Mouse (Mus musculus) kidney, embryonic 14.5 days (tissue): ENCODE results near the gene Eps15l1. TPM values are rescaled to one million over a fixed set of nuclear protein-coding genes. Genes with fewer than 3 reads are reported as not detected.

Experiments
- ATAC-seq: fragments of 200-750 bp; cut with Nextera tagmentation; 2 replicates; pipeline ENCODE4 v1.8.0; 2017; ENCODE audit warnings: moderate number of reproducible peaks, mild to moderate bottlenecking, moderate TSS enrichment, moderate library complexity; ENCODE audit not compliant: low FRiP score, low TSS enrichment
- H3K27ac ChIP-seq: fragments of 300-500 bp; sonication (generic); 2 replicates; pipeline ENCODE4 v1.5.1; 2014; ENCODE audit warnings: low read depth, mild to moderate bottlenecking, low read length, moderate library complexity, mixed read lengths
- H3K27me3 ChIP-seq: fragments of 300-500 bp; sonication (generic); 2 replicates; pipeline ENCODE4 v1.6.1; 2014; ENCODE audit warnings: mild to moderate bottlenecking, low read length; ENCODE audit not compliant: control insufficient read depth, insufficient read depth
- H3K36me3 ChIP-seq: fragments of 300-500 bp; sonication (generic); 2 replicates; pipeline ENCODE4 v1.6.1; 2014; ENCODE audit warnings: low read length, mixed read lengths; ENCODE audit not compliant: control insufficient read depth, insufficient read depth
- H3K4me1 ChIP-seq: fragments of 300-500 bp; sonication (generic); 2 replicates; pipeline ENCODE4 v1.6.1; 2014; ENCODE audit warnings: low read length, mixed read lengths; ENCODE audit not compliant: control insufficient read depth, insufficient read depth
- H3K4me2 ChIP-seq: fragments of 300-500 bp; sonication (generic); replicated peaks from 2 replicates; pipeline ENCODE4 v1.6.1; 2014; ENCODE audit warnings: low read depth, mild to moderate bottlenecking, low read length
- H3K4me3 ChIP-seq: fragments of 300-500 bp; sonication (generic); 2 replicates; pipeline ENCODE4 v1.5.1; 2014; ENCODE audit warnings: mild to moderate bottlenecking, low read length
- H3K9ac ChIP-seq: fragments of 300-500 bp; sonication (generic); 2 replicates; pipeline ENCODE4 v1.6.1; 2014; ENCODE audit warnings: low read depth, mild to moderate bottlenecking, low read length, moderate library complexity
- H3K9me3 ChIP-seq: fragments of 300-500 bp; sonication (generic); 2 replicates; pipeline ENCODE4 v1.6.1; 2016; ENCODE audit warnings: low read length; ENCODE audit not compliant: control insufficient read depth
- WGBS: fragments of 180-500 bp; shearing (Covaris S2); extraction: QIAGEN DNeasy Blood & Tissue Kit; methylation state at CpG from one replicate; pipeline ENCODE4 v1.1.7; 2014; 5-methylcytosine and 5-hydroxymethylcytosine counted together
- polyA plus RNA-seq: library from polyadenylated mRNA; unstranded; fragments of >200 nt; fragmentation: Nextera tagmentation; extraction: Ambion mirVana; gene quantifications from 2 replicates; pipeline ENCODE4 v1.2.1, GENCODE M21; 2014

The Eps15l1 gene
- polyA plus RNA-seq, 1 experiment from 2014 or later = 72.3 TPM

DNA sequence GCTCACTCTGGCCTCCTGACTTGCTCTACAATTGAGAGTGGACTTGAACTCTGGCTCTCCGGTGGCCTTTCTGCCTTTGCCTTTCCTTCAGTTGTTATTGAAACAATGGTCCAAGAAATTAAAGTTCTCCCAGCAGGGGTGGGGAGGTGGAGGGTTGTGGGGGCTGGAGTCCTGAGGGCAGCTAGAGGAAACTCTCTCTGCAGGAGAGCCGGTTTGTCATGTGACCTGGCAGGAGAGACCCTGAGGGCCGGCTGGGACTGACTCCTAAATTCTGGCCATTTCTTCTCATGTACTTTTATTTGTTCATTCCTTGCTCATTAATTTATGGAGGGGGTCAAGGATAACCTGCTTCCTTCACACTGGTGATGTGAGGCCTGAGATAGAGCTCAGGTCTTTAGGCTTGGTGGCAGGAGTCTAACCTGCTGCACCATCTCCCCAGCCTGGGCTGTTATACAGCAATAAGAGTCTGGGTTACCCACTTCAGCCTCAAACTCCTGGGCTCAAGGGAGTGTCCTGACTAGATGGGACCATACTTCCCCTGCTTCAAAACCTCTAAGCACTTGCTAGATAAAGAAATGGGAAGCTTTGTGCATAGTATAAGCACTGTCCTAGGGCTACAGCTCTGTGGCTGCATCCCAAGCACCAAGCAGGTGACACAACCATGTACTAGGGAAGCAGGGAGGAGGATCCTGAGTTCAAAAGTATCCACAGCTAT lies 87.7 kb downstream of the Eps15l1 start:
- Histone ChIP-seq H3K36me3 (peaks cover 14% of the 10 kb centered on the region; the same call in 1 of the 2 replicates), H3K4me3 (no peak overlapping the region), H3K27ac (no peak overlapping the region), H3K9ac (no peak overlapping the region), H3K4me2 (no peak overlapping the region), H3K27me3 (no peaks in the 10 kb centered on the region), H3K4me1 (0 out of 2 replicates have a peak, but pooled peaks cover 2% of the 10 kb centered on the region), H3K9me3 (no peaks in the 10 kb centered on the region)
- no peak for ATAC-seq
- WGBS = 49% methylated on average over 3 of the region's 3 CpGs

DNA sequence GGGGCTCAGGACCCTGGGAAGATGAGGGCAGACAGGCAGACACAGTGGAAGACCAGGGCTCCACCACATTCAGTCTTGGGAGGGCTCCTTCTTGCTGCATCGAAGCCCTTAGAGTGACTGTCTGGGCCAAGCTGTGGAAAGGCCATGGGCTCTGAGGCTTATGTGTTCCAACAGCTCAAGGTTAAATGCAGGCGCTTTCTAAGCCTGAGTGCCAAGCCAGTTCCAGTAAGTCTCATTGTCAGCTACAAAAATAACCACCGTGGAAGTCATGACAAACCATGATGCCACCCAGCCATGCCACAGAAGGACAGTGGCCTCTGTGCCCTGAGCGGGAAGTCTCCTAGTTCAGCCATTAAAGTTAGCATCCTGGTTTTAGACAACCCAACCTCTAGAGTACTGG lies 89.6 kb downstream of the Eps15l1 start:
- ATAC-seq = no peak
- Histone ChIP-seq H3K4me1 (0 out of 2 replicates have a peak, but pooled peaks cover 2% of the 10 kb centered on the region), H3K4me3 (no peak overlapping the region), H3K9ac (no peak overlapping the region), H3K36me3 (no peaks in the 10 kb centered on the region), H3K9me3 (no peaks in the 10 kb centered on the region), H3K27ac (no peak overlapping the region), H3K27me3 (no peaks in the 10 kb centered on the region), H3K4me2 (no peak overlapping the region)
- 91% methylated on average over 4 of the region's 4 CpGs for WGBS

- H3K9ac ChIP-seq = no peak overlapping the region
- WGBS = 78% methylated on average over 6 of the region's 6 CpGs
- no peaks in the 10 kb centered on the region for H3K36me3 ChIP-seq
- H3K27me3 ChIP-seq = no peaks in the 10 kb centered on the region
- H3K4me3 ChIP-seq = no peak overlapping the region
- ATAC-seq = no peak
- H3K4me2 ChIP-seq = no peak overlapping the region
- H3K9me3 ChIP-seq = no peaks in the 10 kb centered on the region
- H3K4me1 ChIP-seq = 0 out of 2 replicates have a peak, but pooled peaks cover 2% of the 10 kb centered on the region
- H3K27ac ChIP-seq = no peak overlapping the region
Observed at GRCm38 (mm10) chr8:72330806-72331516, 90.3 kb downstream of the Eps15l1 start.

DNA sequence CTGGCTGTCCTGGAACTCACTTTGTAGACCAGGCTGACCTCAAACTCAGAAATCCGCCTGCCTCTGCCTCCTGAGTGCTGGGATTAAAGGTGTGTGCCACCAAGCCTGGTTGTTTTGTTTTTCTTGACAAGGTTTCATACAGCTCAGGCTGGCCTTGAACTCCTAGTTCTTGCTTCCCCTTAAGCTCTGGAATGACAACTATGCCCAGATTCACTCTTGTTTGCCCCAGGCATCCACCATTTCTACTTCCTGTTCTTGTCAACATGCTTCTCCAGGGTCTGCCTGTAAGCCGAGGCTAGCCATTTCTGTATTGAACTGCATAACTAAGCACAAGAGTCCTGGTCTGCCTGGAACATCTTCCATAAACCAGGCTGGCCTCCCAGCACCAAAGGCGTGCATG lies 92.1 kb downstream of the Eps15l1 start:
- no peaks in the 10 kb centered on the region for H3K27me3 ChIP-seq
- H3K27ac ChIP-seq = no peak overlapping the region
- 0 out of 2 replicates have a peak, but pooled peaks cover 2% of the 10 kb centered on the region for H3K4me1 ChIP-seq
- no peaks in the 10 kb centered on the region for H3K9me3 ChIP-seq
- no peak overlapping the region for H3K9ac ChIP-seq
- H3K36me3 ChIP-seq = no peaks in the 10 kb centered on the region
- no peak overlapping the region for H3K4me2 ChIP-seq
- 84% methylated on average over 3 of the region's 3 CpGs for WGBS
- no peak for ATAC-seq
- H3K4me3 ChIP-seq = no peak overlapping the region

DNA sequence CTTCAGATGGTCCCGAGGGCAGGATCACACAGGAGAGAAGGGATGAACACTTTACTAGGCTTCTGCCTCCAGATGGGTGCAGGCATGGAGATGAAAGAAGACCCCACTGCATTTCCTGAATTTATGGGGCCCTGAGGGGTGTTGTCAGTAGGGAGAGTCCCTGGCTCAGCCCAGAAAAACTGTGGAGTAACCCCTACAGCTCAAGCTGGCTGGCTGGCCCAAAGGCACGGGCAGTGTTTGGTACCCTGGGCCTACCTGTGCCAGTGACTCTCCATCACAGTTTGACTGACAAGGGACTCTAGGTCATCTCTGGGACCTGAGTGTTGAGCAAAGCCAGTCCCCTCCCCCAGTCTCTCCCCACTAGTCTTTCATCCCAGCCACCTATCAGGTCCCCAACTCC lies 96.6 kb downstream of the Eps15l1 start:
- Histone ChIP-seq H3K4me2 (no peak overlapping the region), H3K27me3 (peaks cover 20% of the 10 kb centered on the region), H3K27ac (no peak overlapping the region), H3K36me3 (no peaks in the 10 kb centered on the region), H3K4me1 (no peaks in the 10 kb centered on the region; the same call in 1 of the 2 replicates), H3K9me3 (no peaks in the 10 kb centered on the region), H3K4me3 (no peak overlapping the region), H3K9ac (no peak overlapping the region)
- 81% methylated on average over 2 of the region's 2 CpGs for WGBS
- no peak for ATAC-seq

DNA sequence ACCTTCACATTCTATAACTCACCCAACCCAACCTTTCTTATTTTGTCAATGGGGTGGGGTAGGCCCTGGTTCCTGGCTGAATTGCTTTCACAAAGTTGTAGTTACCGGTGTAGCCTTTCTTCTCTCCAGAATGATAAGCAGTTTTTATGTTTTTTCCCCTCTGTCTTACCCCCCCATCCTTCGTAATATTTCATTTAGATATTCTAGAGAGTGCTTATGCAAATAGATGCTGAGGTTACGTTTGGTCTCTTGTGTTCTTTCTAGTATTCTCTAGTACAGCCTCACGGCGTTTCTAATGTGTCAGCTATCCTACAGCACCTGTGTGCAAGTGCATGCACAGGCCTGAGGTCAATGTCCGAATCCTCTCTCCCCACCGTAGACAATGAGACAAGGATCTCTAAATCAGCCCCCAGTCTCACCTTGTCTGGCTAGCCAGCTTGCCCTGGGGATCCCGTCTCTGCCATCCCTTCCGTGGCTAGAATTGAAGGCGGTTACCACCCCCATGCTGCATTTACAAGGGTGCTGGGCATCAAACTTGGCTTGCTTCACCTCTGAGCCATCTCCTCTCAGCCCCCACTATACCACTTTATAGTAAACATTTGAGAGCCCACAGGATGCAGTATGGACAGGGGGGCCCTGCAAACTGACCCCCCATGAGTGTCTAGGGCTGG lies 97.1 kb downstream of the Eps15l1 start:
- H3K27me3 ChIP-seq = peaks cover 25% of the 10 kb centered on the region
- no peak overlapping the region for H3K4me2 ChIP-seq
- no peak for ATAC-seq

GRCm38 (mm10) chr8:72323131-72323725 lies 98.0 kb downstream of the Eps15l1 start:
- WGBS = 65% methylated on average over 6 of the region's 6 CpGs
- Histone ChIP-seq H3K36me3 (no peaks in the 10 kb centered on the region), H3K4me1 (no peaks in the 10 kb centered on the region; the same call in 1 of the 2 replicates), H3K4me2 (no peak overlapping the region), H3K9me3 (no peaks in the 10 kb centered on the region), H3K27me3 (peaks cover 25% of the 10 kb centered on the region), H3K27ac (no peak overlapping the region), H3K9ac (no peak overlapping the region), H3K4me3 (no peak overlapping the region)
- no peak for ATAC-seq

More for the DNA sequence above, 97.1 kb downstream of the Eps15l1 start:
- H3K4me3 ChIP-seq = no peak overlapping the region
- 85% methylated on average over 10 of the region's 10 CpGs for WGBS
- H3K36me3 ChIP-seq = no peaks in the 10 kb centered on the region
- H3K27ac ChIP-seq = no peak overlapping the region
- H3K9me3 ChIP-seq = no peaks in the 10 kb centered on the region
- no peak overlapping the region for H3K9ac ChIP-seq
- H3K4me1 ChIP-seq = no peaks in the 10 kb centered on the region; the same call in 1 of the 2 replicates

GRCm38 (mm10) chr8:72322471-72322889 lies 98.8 kb downstream of the Eps15l1 start:
- no peak overlapping the region for H3K4me2 ChIP-seq

More at GRCm38 (mm10) chr8:72322471-72322889, 98.8 kb downstream of the Eps15l1 start:
- Histone ChIP-seq H3K9ac (no peak overlapping the region), H3K36me3 (no peaks in the 10 kb centered on the region), H3K4me1 (no peaks in the 10 kb centered on the region; the same call in 1 of the 2 replicates), H3K9me3 (no peaks in the 10 kb centered on the region), H3K27me3 (peaks cover 25% of the 10 kb centered on the region), H3K27ac (no peak overlapping the region), H3K4me3 (no peak overlapping the region)
- WGBS = 73% methylated on average over 7 of the region's 7 CpGs
- no peak for ATAC-seq
